Mouse (Mus musculus): Measurements from ENCODE around the gene 3110040N11Rik. TPM values are rescaled to one million over a fixed set of nuclear protein-coding genes. Genes with fewer than 3 reads are reported as not detected.
A peak's percentile ranks its signal among the peaks of the same experiment; 100 is the strongest.

3110040N11Rik gene
- polyA plus RNA-seq, 1 experiment, result 26.6 TPM

DNA sequence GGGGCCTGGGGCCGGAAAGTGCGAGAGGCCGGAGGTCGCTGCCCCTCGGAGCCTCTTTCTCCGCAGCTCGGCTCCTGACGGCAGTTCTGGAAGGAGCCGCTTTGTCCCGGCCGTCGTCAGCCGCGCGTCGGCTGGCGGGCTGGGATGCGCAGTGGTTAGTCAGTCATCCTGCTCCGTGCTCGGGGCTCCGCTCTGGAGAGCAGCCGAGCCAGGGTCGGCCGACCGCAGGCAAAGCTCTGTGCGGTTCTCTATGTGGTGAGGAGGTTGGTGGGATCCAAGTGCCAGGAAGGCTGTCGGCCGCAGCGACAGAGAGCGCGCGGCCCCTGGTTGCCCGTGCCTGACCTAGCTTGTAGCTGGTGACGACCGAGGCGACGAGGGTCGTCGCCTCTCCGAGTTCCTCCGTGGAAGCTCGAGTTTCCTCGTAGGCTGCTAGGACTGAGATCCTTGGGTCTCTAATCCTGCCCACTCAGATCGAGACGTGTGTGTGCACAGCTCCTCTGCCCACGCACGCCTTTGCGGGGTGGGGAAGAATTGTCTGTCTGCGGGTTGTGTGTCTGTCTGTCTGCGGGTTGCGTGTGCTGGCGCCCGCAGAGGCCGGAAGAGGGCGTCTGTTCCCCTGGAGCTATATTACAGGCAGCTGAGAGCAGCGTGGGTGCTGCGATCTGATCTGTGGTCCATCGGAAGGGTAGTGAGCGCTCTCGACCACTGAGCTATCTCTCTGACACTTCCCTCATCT lies 26.0 kb downstream of the 3110040N11Rik start:
- Histone ChIP-seq H3K4me1 (ENCODE audit: control insufficient read depth, insufficient read depth, insufficient read length, low read length) (peaks cover 2% of the 10 kb centered on the region; the same call in 1 of the 2 replicates), H3K27ac (replicated peaks; ENCODE audit: low read depth, low read length) (peak overlapping the region; percentile 38; the same call in 1 of the 2 replicates), H3K4me3 (ENCODE audit: insufficient read depth, low read depth, low read length) (peak overlapping the region; percentile 83)

DNA sequence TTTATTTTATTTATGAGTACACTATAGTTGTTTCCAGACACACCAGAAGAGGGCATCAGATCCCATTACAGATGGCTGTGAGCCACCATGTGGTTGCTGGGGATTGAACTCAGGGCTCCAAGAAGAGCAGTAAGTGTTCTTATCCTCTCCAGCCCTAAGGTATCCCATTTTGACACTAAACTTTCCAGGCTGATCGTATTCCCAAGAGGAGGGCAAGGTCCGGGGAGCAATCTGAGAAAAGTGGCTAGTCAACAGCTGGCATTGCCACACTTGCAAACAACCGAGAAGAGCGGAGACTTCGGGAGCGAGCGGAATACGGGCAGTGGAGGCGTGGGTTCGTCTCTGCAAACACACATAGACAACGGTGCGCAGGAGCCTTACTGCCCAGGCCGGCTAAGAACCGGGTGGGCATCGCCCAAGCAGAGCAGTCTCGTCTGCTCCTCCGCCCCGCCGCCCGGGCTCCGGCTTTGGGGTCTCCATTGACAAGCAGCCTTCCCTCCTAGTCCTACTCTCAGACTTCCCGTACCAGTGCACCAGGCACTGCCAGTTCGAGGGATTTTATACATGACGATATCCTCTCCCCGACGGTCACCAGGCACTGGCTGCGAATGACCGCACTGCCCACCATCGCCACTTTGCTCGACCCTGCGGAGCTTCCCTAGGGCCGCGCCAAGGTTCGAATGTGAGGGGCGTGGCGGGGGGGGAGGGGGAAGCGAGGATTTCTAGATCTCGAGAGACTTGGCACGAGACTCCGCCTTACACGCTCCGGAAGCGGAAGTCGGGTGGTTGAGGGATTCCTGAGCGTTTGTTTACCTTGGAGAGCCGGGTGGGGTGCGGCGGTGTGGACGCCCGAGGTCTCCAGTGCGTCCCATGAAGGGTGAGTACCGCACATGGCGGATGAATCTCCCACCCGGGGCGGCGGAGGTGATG lies 26.8 kb downstream of the 3110040N11Rik start, which contains the start of gene Ramac:
Gene Ramac (plus strand): TSS at position 746 of the 930 bp plus-strand sequence.
- Histone ChIP-seq H3K4me1 (ENCODE audit: control insufficient read depth, insufficient read depth, insufficient read length, low read length) (peaks cover 2% of the 10 kb centered on the region; the same call in 1 of the 2 replicates), H3K4me3 (ENCODE audit: insufficient read depth, low read depth, low read length) (peak within 1 kb of the TSS; percentile 83), H3K27ac (replicated peaks; ENCODE audit: low read depth, low read length) (peak within 1 kb of the TSS; percentile 38; the same call in 1 of the 2 replicates)

- Histone ChIP-seq H3K4me3 (ENCODE audit: insufficient read depth, low read depth, low read length) (no peak overlapping the region), H3K4me1 (ENCODE audit: control insufficient read depth, insufficient read depth, insufficient read length, low read length) (no peaks in the 10 kb centered on the region), H3K27ac (replicated peaks; ENCODE audit: low read depth, low read length) (no peak overlapping the region)
Observed at GRCm38 (mm10) chr7:81747956-81748355, 41.3 kb downstream of the 3110040N11Rik start.

- Histone ChIP-seq H3K4me1 (ENCODE audit: control insufficient read depth, insufficient read depth, insufficient read length, low read length) (no peaks in the 10 kb centered on the region), H3K27ac (replicated peaks; ENCODE audit: low read depth, low read length) (no peak overlapping the region), H3K4me3 (ENCODE audit: insufficient read depth, low read depth, low read length) (no peak overlapping the region)
Observed at GRCm38 (mm10) chr7:81744145-81744544, 45.1 kb downstream of the 3110040N11Rik start.

DNA sequence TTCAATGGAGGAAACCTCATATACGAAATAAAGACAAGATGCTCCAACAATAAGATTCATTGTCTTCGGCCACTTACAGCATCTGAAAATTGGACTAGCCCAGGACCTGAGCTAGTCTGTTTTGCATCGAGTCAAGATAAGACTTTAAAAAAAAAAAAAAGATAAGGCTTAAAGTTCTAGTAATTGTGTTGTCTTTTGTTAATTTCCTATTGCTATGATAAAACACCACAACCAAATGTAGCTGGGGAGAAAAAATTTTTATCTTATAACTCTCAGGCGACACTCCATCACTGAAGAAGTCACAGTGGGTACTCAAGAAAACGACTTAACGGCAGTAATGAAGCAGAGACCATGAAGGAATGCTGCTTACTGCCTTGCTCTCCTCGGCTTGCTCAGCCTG lies 49.3 kb downstream of the 3110040N11Rik start:
- Histone ChIP-seq H3K4me1 (ENCODE audit: control insufficient read depth, insufficient read depth, insufficient read length, low read length) (no peaks in the 10 kb centered on the region), H3K27ac (replicated peaks; ENCODE audit: low read depth, low read length) (no peak overlapping the region), H3K4me3 (ENCODE audit: insufficient read depth, low read depth, low read length) (no peak overlapping the region)

GRCm38 (mm10) chr7:81738720-81739385 lies 50.4 kb downstream of the 3110040N11Rik start:
- no peak overlapping the region for H3K27ac ChIP-seq (replicated peaks; ENCODE audit: low read depth, low read length)
- no peaks in the 10 kb centered on the region for H3K4me1 ChIP-seq (ENCODE audit: control insufficient read depth, insufficient read depth, insufficient read length, low read length)
- no peak overlapping the region for H3K4me3 ChIP-seq (ENCODE audit: insufficient read depth, low read depth, low read length)

DNA sequence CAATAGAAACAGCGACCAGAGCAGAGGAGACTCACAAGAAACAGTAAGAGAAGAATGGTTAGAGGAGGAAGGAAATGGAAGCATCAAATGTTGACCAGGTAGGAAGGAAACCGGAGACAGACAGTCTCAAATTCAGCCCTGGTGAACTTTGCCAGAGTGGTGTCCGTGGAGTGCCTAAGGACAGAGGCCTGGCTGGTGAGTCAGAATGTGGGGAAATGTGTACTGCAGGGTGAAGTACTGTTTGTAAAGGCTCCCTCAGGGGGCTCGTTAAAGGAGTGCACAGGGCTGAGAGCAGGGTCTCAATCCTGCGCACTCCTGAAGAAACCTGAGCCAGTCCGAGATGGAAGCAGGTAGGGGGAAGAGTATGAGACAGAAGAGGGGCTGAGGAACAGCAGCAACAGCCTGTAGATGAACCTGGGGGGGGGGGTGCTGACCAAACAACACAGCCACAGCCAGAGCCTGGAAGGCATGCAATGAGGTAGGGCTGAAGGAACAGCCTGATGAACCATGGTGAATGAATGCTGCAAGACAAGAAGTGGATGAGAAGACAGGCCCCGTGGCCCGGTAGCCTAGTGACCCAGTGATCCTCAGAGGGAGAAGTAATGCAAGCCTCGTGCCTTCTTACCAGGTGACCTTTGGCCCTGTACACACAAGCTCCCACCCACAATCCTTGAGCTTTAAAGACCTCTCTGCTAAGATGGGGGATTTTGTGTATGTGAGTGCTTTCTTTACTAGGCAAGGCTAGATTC lies 53.8 kb downstream of the 3110040N11Rik start:
- no peak overlapping the region for H3K4me3 ChIP-seq (ENCODE audit: insufficient read depth, low read depth, low read length)
- no peak overlapping the region for H3K27ac ChIP-seq (replicated peaks; ENCODE audit: low read depth, low read length)
- H3K4me1 ChIP-seq (ENCODE audit: control insufficient read depth, insufficient read depth, insufficient read length, low read length), result no peaks in the 10 kb centered on the region

GRCm38 (mm10) chr7:81732183-81733089 lies 56.8 kb downstream of the 3110040N11Rik start:
- Histone ChIP-seq H3K27ac (replicated peaks; ENCODE audit: low read depth, low read length) (no peak overlapping the region), H3K4me3 (ENCODE audit: insufficient read depth, low read depth, low read length) (no peak overlapping the region), H3K4me1 (ENCODE audit: control insufficient read depth, insufficient read depth, insufficient read length, low read length) (no peaks in the 10 kb centered on the region)

Other genes starting within 250 kb of the 3110040N11Rik start
- gene Fsd2, start 222.5 kb downstream of the 3110040N11Rik start, polyA plus RNA-seq (2012; ENCODE audit: insufficient read depth, insufficient read length, missing spikeins), result 18.0 and 18.9 TPM in 2 replicates
- 10.7 and 12.9 TPM in 2 replicates for gene Whamm, start 218.2 kb downstream of the 3110040N11Rik start, polyA plus RNA-seq (2012; ENCODE audit: insufficient read depth, insufficient read length, missing spikeins)
- gene Homer2, start 82.0 kb downstream of the 3110040N11Rik start, polyA plus RNA-seq (2012; ENCODE audit: insufficient read depth, insufficient read length, missing spikeins), result 1.0 and 1.1 TPM in 2 replicates
- gene Ramac, start 26.6 kb downstream of the 3110040N11Rik start, polyA plus RNA-seq (2012; ENCODE audit: insufficient read depth, insufficient read length, missing spikeins), result 30.5 and 35.6 TPM in 2 replicates
- gene Btbd1, start 40.0 kb upstream of the 3110040N11Rik start, polyA plus RNA-seq (2012; ENCODE audit: insufficient read depth, insufficient read length, missing spikeins), result 193 and 285 TPM in 2 replicates
- not detected in 2 replicates for gene Gm10160, start 66.3 kb upstream of the 3110040N11Rik start, polyA plus RNA-seq (2012; ENCODE audit: insufficient read depth, insufficient read length, missing spikeins)
- gene Tm6sf1, start 69.5 kb upstream of the 3110040N11Rik start, polyA plus RNA-seq (2012; ENCODE audit: insufficient read depth, insufficient read length, missing spikeins), result 21.2 and 24.4 TPM in 2 replicates
- 2.6 and 3.1 TPM in 2 replicates for gene Hdgfl3, start 145.0 kb upstream of the 3110040N11Rik start, polyA plus RNA-seq (2012; ENCODE audit: insufficient read depth, insufficient read length, missing spikeins)
- not detected in 2 replicates for gene Bnc1, start 202.8 kb upstream of the 3110040N11Rik start, polyA plus RNA-seq (2012; ENCODE audit: insufficient read depth, insufficient read length, missing spikeins)